Mouse (Mus musculus) liver, adult 2 months (tissue): Measurements from ENCODE around the gene Naa38.

Experiments
- CTCF ChIP-seq: fragments of 200-500 bp; IDR thresholded peaks from 2 replicates; pipeline ENCODE4 v1.5.1; 2011; ENCODE audit warnings: low read depth, low read length, control low read depth
- POLR2A ChIP-seq: fragments of 200-500 bp; IDR thresholded peaks from 2 replicates; pipeline ENCODE4 v1.6.1; 2011; ENCODE audit warnings: low read length, control low read depth; ENCODE audit not compliant: insufficient read depth; ENCODE audit errors: extremely low read depth

DNA sequence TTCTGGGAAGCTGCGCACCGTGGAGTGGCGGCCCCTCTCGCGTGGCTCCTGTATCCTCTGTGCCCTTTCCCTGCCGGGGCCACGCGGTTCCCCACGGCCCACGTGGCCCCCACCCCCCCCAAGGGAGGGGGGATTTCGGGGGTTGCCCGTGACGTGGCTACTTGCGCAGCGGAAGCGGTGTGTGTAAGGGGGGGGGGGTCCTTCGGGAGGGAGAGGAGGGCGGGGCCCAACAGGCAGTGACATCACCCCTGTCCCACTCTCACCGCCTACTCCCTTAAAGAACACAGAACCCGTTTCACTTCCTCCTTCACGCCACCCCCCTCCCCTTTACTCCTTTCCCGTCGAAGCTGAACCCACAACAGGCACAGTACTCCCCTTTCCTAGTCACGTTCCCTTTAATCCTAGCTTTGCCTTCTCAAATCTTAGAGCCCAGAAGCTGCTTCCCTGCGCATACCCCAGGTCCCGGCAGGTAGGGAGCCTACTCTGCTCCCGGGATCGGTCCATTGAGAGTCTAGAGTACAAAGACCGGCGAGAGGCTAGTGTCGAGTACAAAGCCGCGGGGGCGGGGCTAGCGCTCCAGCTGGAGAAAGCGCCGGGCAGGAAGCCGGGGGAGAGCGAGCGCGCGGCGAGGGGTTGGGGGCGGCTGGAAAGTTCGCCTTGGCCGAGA, 14.2 kb downstream of the Naa38 start:
- TF ChIP-seq CTCF: no peak
- TF ChIP-seq POLR2A: peak; percentile 67; the same call in 1 of the 2 replicates
